Comparison of ENCODE assay signal across 8 mouse cellular contexts in genomic region chr14:20733952-20734774, GRCm38 (mm10). TPM values are rescaled to one million over a fixed set of nuclear protein-coding genes. Genes with fewer than 3 reads are reported as not detected.
DNase-seq lines count a peak whose midpoint lies in the region; ATAC-seq and TF ChIP-seq lines count a peak whose summit lies in the region.

TSS of gene Ndst2 (minus strand) at chr14:20734562.

- WGBS in lung, embryonic 16.5 days: under 1% methylated on average over 65 of the region's 81 CpGs

- TF ChIP-seq RAD21 in MEL (IDR thresholded peaks at IDR 0.05; ENCODE audit: low read depth, low read length): no peak

- ATAC-seq in hematopoietic stem cell, adult 5-6 weeks (replicated peaks in 1 of 2; ENCODE audit: insufficient read depth in 1 of 2, low FRiP score in 2 of 2, low TSS enrichment in 1 of 2, low read depth in 1 of 2, poor library complexity in 2 of 2, severe bottlenecking in 2 of 2): peak; percentile 86 to 88
- ATAC-seq in lung, embryonic 16.5 days (ENCODE audit: low read depth): peak; percentile 99

- DNase-seq in MEL (ENCODE audit: low read depth, low spot score): peak; percentile 94
- DNase-seq in cerebellum, adult 8-10 months: peak; percentile 89
- DNase-seq in forelimb bud, embryonic 11.5 days (ENCODE audit: low read depth, low spot score): peak; percentile 89
- peak; percentile 62 for DNase-seq in layer of hippocampus, adult 9-10 months (ENCODE audit: low spot score)
- DNase-seq in ovary, postnatal 10 days (ENCODE audit: low spot score): peak; percentile 82
- DNase-seq in thymus, postnatal 10 days (ENCODE audit: low spot score in 2 of 2): peak; percentile 68 to 69

- peaks cover 26% of the 10 kb centered on the region for H3K79me2 ChIP-seq in MEL (ENCODE audit: control insufficient read depth, insufficient read depth, low read length, poor library complexity)

- H3K27me3 ChIP-seq in MEL (ENCODE audit: control insufficient read depth in 1 of 2, insufficient read depth in 2 of 2, low read length in 2 of 2): no peaks in the 10 kb centered on the region
- no peaks in the 10 kb centered on the region for H3K27me3 ChIP-seq in lung, embryonic 16.5 days (ENCODE audit: control insufficient read depth, insufficient read depth, low read depth, low read length)

- TF ChIP-seq EP300 in MEL (IDR thresholded peaks at IDR 0.05; ENCODE audit: low read depth in 1 of 2, low read length in 2 of 2): no peak

- peak within 1 kb of the TSS; percentile 78 to 90 for H3K4me3 ChIP-seq in MEL (ENCODE audit: control insufficient read depth in 1 of 2, insufficient read depth in 1 of 2, low read depth in 2 of 2, low read length in 2 of 2)
- H3K4me3 ChIP-seq in lung, embryonic 16.5 days (ENCODE audit: low read length): peak within 1 kb of the TSS; percentile 80

- peak within 1 kb of the TSS; percentile 83 for H3K4me2 ChIP-seq in lung, embryonic 16.5 days (ENCODE audit: low read depth, low read length)

- peak within 1 kb of the TSS; percentile 99 for H3K27ac ChIP-seq in MEL (ENCODE audit: control insufficient read depth, low read depth, low read length)
- H3K27ac ChIP-seq in lung, embryonic 16.5 days (ENCODE audit: low read length): peak within 1 kb of the TSS; percentile 91

- peak; percentile 72 to 95 for TF ChIP-seq POLR2A in MEL (IDR thresholded peaks at IDR 0.05; ENCODE audit: control insufficient read depth in 1 of 2, insufficient read depth in 1 of 2, low read depth in 1 of 2, low read length in 2 of 2, poor library complexity in 1 of 2)

- no peak for TF ChIP-seq CTCF in MEL (IDR thresholded peaks at IDR 0.05 in 2 of 3, conservative IDR thresholded peaks at IDR 0.05 in 1 of 3; ENCODE audit: control insufficient read depth in 1 of 3, insufficient read depth in 1 of 3, low read depth in 2 of 3, low read length in 3 of 3, poor library complexity in 1 of 3, severe bottlenecking in 1 of 3)

- H3K9ac ChIP-seq in MEL (ENCODE audit: control insufficient read depth, low read depth, low read length, poor library complexity, severe bottlenecking): peak within 1 kb of the TSS; percentile 96
- peak within 1 kb of the TSS; percentile 91 for H3K9ac ChIP-seq in lung, embryonic 16.5 days (ENCODE audit: low read length)

- peaks cover 20 to 46% of the 10 kb centered on the region in 2 experiments for H3K36me3 ChIP-seq in MEL (ENCODE audit: control insufficient read depth in 1 of 2, insufficient read depth in 2 of 2, low read length in 2 of 2)
- peaks cover 20% of the 10 kb centered on the region for H3K36me3 ChIP-seq in lung, embryonic 16.5 days (ENCODE audit: control insufficient read depth, insufficient read depth, low read length)

- H3K9me3 ChIP-seq in MEL (replicated peaks; ENCODE audit: insufficient read depth, low read length): no peaks in the 10 kb centered on the region
- no peaks in the 10 kb centered on the region for H3K9me3 ChIP-seq in lung, embryonic 16.5 days (ENCODE audit: control insufficient read depth, low read length)

- peaks cover 33 to 49% of the 10 kb centered on the region in 2 experiments for H3K4me1 ChIP-seq in MEL (ENCODE audit: control insufficient read depth in 1 of 2, insufficient read depth in 2 of 2, low read length in 2 of 2)
- H3K4me1 ChIP-seq in lung, embryonic 16.5 days (replicated peaks; ENCODE audit: control insufficient read depth, insufficient read depth, low read length): peaks cover 8% of the 10 kb centered on the region

TF ChIP-seq in MEL, 35 proteins besides CTCF, POLR2A, EP300 and RAD21:
- peak; percentile 98 for TF ChIP-seq CHD1 (IDR thresholded peaks at IDR 0.05; ENCODE audit: low read depth, low read length)
- TF ChIP-seq TCF12 (IDR thresholded peaks at IDR 0.05; ENCODE audit: low read depth, low read length): peak; percentile 65
- TF ChIP-seq SMC3 (IDR thresholded peaks at IDR 0.05; ENCODE audit: low read depth, low read length): no peak
- TF ChIP-seq NRF1 (IDR thresholded peaks at IDR 0.05; ENCODE audit: insufficient read depth, low read depth, low read length, poor library complexity, severe bottlenecking): 0 out of 2 replicates have a peak, but pooled peaks have one; percentile 6
- peak; percentile 50; the same call in 1 of the 2 replicates for TF ChIP-seq HCFC1 (IDR thresholded peaks at IDR 0.05; ENCODE audit: low read depth, low read length)
- no peak; the same call in 1 of the 2 replicates for TF ChIP-seq KAT2A (conservative IDR thresholded peaks at IDR 0.05; ENCODE audit: low read depth, low read length)
- no peak for TF ChIP-seq MEF2A (IDR thresholded peaks at IDR 0.05; ENCODE audit: extremely low read depth, insufficient replicate concordance, low read depth, low read length, poor library complexity, severe bottlenecking)
- TF ChIP-seq TAL1 (IDR thresholded peaks at IDR 0.05; ENCODE audit: low read length): no peak
- TF ChIP-seq MAFK (IDR thresholded peaks at IDR 0.05; ENCODE audit: borderline replicate concordance, low read depth, low read length): no peak
- TF ChIP-seq MAX (IDR thresholded peaks at IDR 0.05; ENCODE audit: low read length): peak; percentile 37; the same call in 1 of the 2 replicates
- TF ChIP-seq RCOR1 (IDR thresholded peaks at IDR 0.05; ENCODE audit: low read depth, low read length): no peak
- peak; percentile 91 for TF ChIP-seq ZMIZ1 (IDR thresholded peaks at IDR 0.05; ENCODE audit: low read depth, low read length)
- TF ChIP-seq MAZ (IDR thresholded peaks at IDR 0.05; ENCODE audit: low read depth, low read length): no peak; the same call in none of the 2 replicates
- TF ChIP-seq ZKSCAN1 (IDR thresholded peaks at IDR 0.05; ENCODE audit: low read depth, low read length): no peak
- TF ChIP-seq ELF1 (IDR thresholded peaks at IDR 0.05; ENCODE audit: low read depth, low read length): peak; percentile 28; the same call in 1 of the 2 replicates
- no peak for TF ChIP-seq CHD2 (IDR thresholded peaks at IDR 0.05; ENCODE audit: low read length)
- peak; percentile 61 for TF ChIP-seq NELFE (IDR thresholded peaks at IDR 0.05; ENCODE audit: low read depth, low read length)
- TF ChIP-seq GATA1 (IDR thresholded peaks at IDR 0.05; ENCODE audit: low read depth, low read length): no peak
- TF ChIP-seq TBP (IDR thresholded peaks at IDR 0.05; ENCODE audit: low read depth, low read length): 0 out of 2 replicates have a peak, but pooled peaks have one; percentile 42
- TF ChIP-seq POLR2AphosphoS2 (IDR thresholded peaks at IDR 0.05; ENCODE audit: low read length): peak; percentile 51; the same call in 1 of the 2 replicates
- 0 out of 2 replicates have a peak, but pooled peaks have one; percentile 10 for TF ChIP-seq POLR2AphosphoS5 (IDR thresholded peaks at IDR 0.05; ENCODE audit: borderline replicate concordance, low read depth, low read length)
- TF ChIP-seq BHLHE40 (IDR thresholded peaks at IDR 0.05; ENCODE audit: borderline replicate concordance, low read depth, low read length): no peak
TF ChIP-seq in MEL: peak in this region for 11.

RNA-seq across cellular contexts. Expression of gene Ndst2, which starts in this region (rescaled TPM):
- total RNA-seq in MEL (2012; rRNA removed): 34.4 and 39.5 TPM in 2 replicates
- 10 to 100 TPM; 37.1 to 54.0 TPM for polyA plus RNA-seq in MEL (2012; ENCODE audit: insufficient read depth in 1 of 2, insufficient read length in 2 of 2, low read depth in 1 of 2, low replicate concordance in 2 of 2, missing spikeins in 1 of 2)
- 7.5 and 8.4 TPM in 2 replicates for total RNA-seq in hematopoietic stem cell, adult 5-6 weeks (2017)
- 26.6 and 29.9 TPM in 2 replicates for polyA plus RNA-seq in lung, embryonic 16.5 days (2015; fragmentation: Nextera tagmentation; extraction: Ambion mirVana)

Comparison
In these comparisons a context has a peak if more than half of its experiments do, and no peak if none do; other contexts are left out.
1. Peak in every context shown above with its lines: DNase-seq, ATAC-seq, H3K4me3 ChIP-seq and H3K27ac ChIP-seq.